Mouse (Mus musculus): ENCODE data around the gene Endou. TPM values are rescaled to one million over a fixed set of nuclear protein-coding genes. Genes with fewer than 3 reads are reported as not detected.
A peak's percentile ranks its signal among the peaks of the same experiment; 100 is the strongest.

The Endou gene
- polyA plus RNA-seq, 1 experiment from 2014 or later = 0.19 TPM

- H3K36me3 ChIP-seq (ENCODE audit: control insufficient read depth, insufficient read depth, low read length) = no peaks in the 10 kb centered on the region
- peaks cover 14 to 21% of the 10 kb centered on the region in 2 experiments for H3K4me1 ChIP-seq (ENCODE audit: control insufficient read depth in 2 of 2, insufficient read depth in 2 of 2, low read length in 2 of 2)
- peak overlapping the region; percentile 51 to 67 for H3K27ac ChIP-seq (replicated peaks in 1 of 2; ENCODE audit: control insufficient read depth in 1 of 2, insufficient read depth in 1 of 2, low read depth in 2 of 2, low read length in 2 of 2)
- H3K4me2 ChIP-seq (ENCODE audit: low read length) = peak overlapping the region; percentile 4; the same call in 1 of the 2 replicates
- no peaks in the 10 kb centered on the region for H3K27me3 ChIP-seq (ENCODE audit: control insufficient read depth, insufficient read depth, low read length)
- 0 out of 2 replicates have a peak overlapping the region, but pooled peaks have one; percentile 36 for H3K9ac ChIP-seq (ENCODE audit: low read length)
- H3K4me3 ChIP-seq (ENCODE audit: control insufficient read depth in 1 of 2, insufficient read depth in 1 of 2, low read depth in 1 of 2, low read length in 2 of 2) = no peak overlapping the region
- 45% methylated on average over 12 of the region's 12 CpGs for WGBS
- ATAC-seq (ENCODE audit: insufficient number of reproducible peaks, insufficient read depth, low FRiP score, low read depth) = peak; percentile 37
- no peaks in the 10 kb centered on the region for H3K9me3 ChIP-seq (ENCODE audit: control insufficient read depth, low read length)
Observed at GRCm38 (mm10) chr15:97720026-97720675, 11.0 kb downstream of the Endou start.

- 91% methylated on average over 12 of the region's 12 CpGs for WGBS
- H3K9ac ChIP-seq (ENCODE audit: low read length) = no peak overlapping the region
- no peak for ATAC-seq (ENCODE audit: insufficient number of reproducible peaks, insufficient read depth, low FRiP score, low read depth)
Observed at GRCm38 (mm10) chr15:97719494-97719893, 11.6 kb downstream of the Endou start.

GRCm38 (mm10) chr15:97718535-97719155 is 12.5 kb downstream of the Endou start:
- Histone ChIP-seq H3K9ac (ENCODE audit: low read length) (peak overlapping the region; percentile 18; the same call in 1 of the 2 replicates), H3K27me3 (ENCODE audit: control insufficient read depth, insufficient read depth, low read length) (no peaks in the 10 kb centered on the region), H3K4me3 (ENCODE audit: control insufficient read depth in 1 of 2, insufficient read depth in 1 of 2, low read depth in 1 of 2, low read length in 2 of 2) (no peak overlapping the region), H3K9me3 (ENCODE audit: control insufficient read depth, low read length) (no peaks in the 10 kb centered on the region), H3K4me1 (ENCODE audit: control insufficient read depth in 2 of 2, insufficient read depth in 2 of 2, low read length in 2 of 2) (peaks cover 14 to 22% of the 10 kb centered on the region in 2 experiments), H3K4me2 (ENCODE audit: low read length) (no peak overlapping the region), H3K27ac (replicated peaks in 1 of 2; ENCODE audit: control insufficient read depth in 1 of 2, insufficient read depth in 1 of 2, low read depth in 2 of 2, low read length in 2 of 2) (no peak overlapping the region), H3K36me3 (ENCODE audit: control insufficient read depth, insufficient read depth, low read length) (no peaks in the 10 kb centered on the region)
- WGBS = 81% methylated on average over 8 of the region's 8 CpGs
- ATAC-seq (ENCODE audit: insufficient number of reproducible peaks, insufficient read depth, low FRiP score, low read depth) = no peak

More at GRCm38 (mm10) chr15:97719494-97719893, 11.6 kb downstream of the Endou start:
- Histone ChIP-seq H3K36me3 (ENCODE audit: control insufficient read depth, insufficient read depth, low read length) (no peaks in the 10 kb centered on the region), H3K27ac (replicated peaks in 1 of 2; ENCODE audit: control insufficient read depth in 1 of 2, insufficient read depth in 1 of 2, low read depth in 2 of 2, low read length in 2 of 2) (0 out of 4 replicates have a peak overlapping the region, but pooled peaks of 1 of the 2 experiments have one; percentile 67), H3K9me3 (ENCODE audit: control insufficient read depth, low read length) (no peaks in the 10 kb centered on the region), H3K4me3 (ENCODE audit: control insufficient read depth in 1 of 2, insufficient read depth in 1 of 2, low read depth in 1 of 2, low read length in 2 of 2) (no peak overlapping the region), H3K27me3 (ENCODE audit: control insufficient read depth, insufficient read depth, low read length) (no peaks in the 10 kb centered on the region), H3K4me2 (ENCODE audit: low read length) (no peak overlapping the region), H3K4me1 (ENCODE audit: control insufficient read depth in 2 of 2, insufficient read depth in 2 of 2, low read length in 2 of 2) (peaks cover 14 to 21% of the 10 kb centered on the region in 2 experiments)

GRCm38 (mm10) chr15:97717861-97718534 is 13.1 kb downstream of the Endou start:
- no peak overlapping the region for H3K27ac ChIP-seq (replicated peaks in 1 of 2; ENCODE audit: control insufficient read depth in 1 of 2, insufficient read depth in 1 of 2, low read depth in 2 of 2, low read length in 2 of 2)
- H3K4me3 ChIP-seq (ENCODE audit: control insufficient read depth in 1 of 2, insufficient read depth in 1 of 2, low read depth in 1 of 2, low read length in 2 of 2) = no peak overlapping the region
- H3K4me1 ChIP-seq (ENCODE audit: control insufficient read depth in 2 of 2, insufficient read depth in 2 of 2, low read length in 2 of 2) = peaks cover 14 to 26% of the 10 kb centered on the region in 2 experiments
- H3K27me3 ChIP-seq (ENCODE audit: control insufficient read depth, insufficient read depth, low read length) = no peaks in the 10 kb centered on the region
- no peaks in the 10 kb centered on the region for H3K9me3 ChIP-seq (ENCODE audit: control insufficient read depth, low read length)
- peak; percentile 41; the same call in 1 of the 2 replicates for ATAC-seq (ENCODE audit: insufficient number of reproducible peaks, insufficient read depth, low FRiP score, low read depth)
- WGBS = 27% methylated on average over 12 of the region's 12 CpGs
- H3K9ac ChIP-seq (ENCODE audit: low read length) = peak overlapping the region; percentile 18; the same call in 1 of the 2 replicates
- H3K4me2 ChIP-seq (ENCODE audit: low read length) = no peak overlapping the region
- H3K36me3 ChIP-seq (ENCODE audit: control insufficient read depth, insufficient read depth, low read length) = no peaks in the 10 kb centered on the region

- Histone ChIP-seq H3K4me2 (ENCODE audit: low read length) (no peak overlapping the region), H3K4me3 (ENCODE audit: control insufficient read depth in 1 of 2, insufficient read depth in 1 of 2, low read depth in 1 of 2, low read length in 2 of 2) (no peak overlapping the region), H3K36me3 (ENCODE audit: control insufficient read depth, insufficient read depth, low read length) (no peaks in the 10 kb centered on the region), H3K27ac (replicated peaks in 1 of 2; ENCODE audit: control insufficient read depth in 1 of 2, insufficient read depth in 1 of 2, low read depth in 2 of 2, low read length in 2 of 2) (no peak overlapping the region), H3K27me3 (ENCODE audit: control insufficient read depth, insufficient read depth, low read length) (no peaks in the 10 kb centered on the region), H3K4me1 (ENCODE audit: control insufficient read depth in 2 of 2, insufficient read depth in 2 of 2, low read length in 2 of 2) (peaks cover 17 to 26% of the 10 kb centered on the region in 2 experiments), H3K9me3 (ENCODE audit: control insufficient read depth, low read length) (no peaks in the 10 kb centered on the region), H3K9ac (ENCODE audit: low read length) (no peak overlapping the region)
- WGBS = 46% methylated on average over 11 of the region's 11 CpGs
- no peak for ATAC-seq (ENCODE audit: insufficient number of reproducible peaks, insufficient read depth, low FRiP score, low read depth)
Observed at GRCm38 (mm10) chr15:97716782-97717181, 14.4 kb downstream of the Endou start.

GRCm38 (mm10) chr15:97715734-97716133 is 15.4 kb downstream of the Endou start:
- WGBS = 90% methylated on average over 1 of the region's 1 CpGs
- Histone ChIP-seq H3K9ac (ENCODE audit: low read length) (no peak overlapping the region), H3K27ac (replicated peaks in 1 of 2; ENCODE audit: control insufficient read depth in 1 of 2, insufficient read depth in 1 of 2, low read depth in 2 of 2, low read length in 2 of 2) (no peak overlapping the region), H3K4me2 (ENCODE audit: low read length) (no peak overlapping the region), H3K9me3 (ENCODE audit: control insufficient read depth, low read length) (no peaks in the 10 kb centered on the region), H3K4me1 (ENCODE audit: control insufficient read depth in 2 of 2, insufficient read depth in 2 of 2, low read length in 2 of 2) (peaks cover 17 to 23% of the 10 kb centered on the region in 2 experiments), H3K36me3 (ENCODE audit: control insufficient read depth, insufficient read depth, low read length) (no peaks in the 10 kb centered on the region), H3K27me3 (ENCODE audit: control insufficient read depth, insufficient read depth, low read length) (no peaks in the 10 kb centered on the region), H3K4me3 (ENCODE audit: control insufficient read depth in 1 of 2, insufficient read depth in 1 of 2, low read depth in 1 of 2, low read length in 2 of 2) (no peak overlapping the region)
- no peak for ATAC-seq (ENCODE audit: insufficient number of reproducible peaks, insufficient read depth, low FRiP score, low read depth)

- Histone ChIP-seq H3K4me2 (ENCODE audit: low read length) (no peak overlapping the region), H3K4me1 (ENCODE audit: control insufficient read depth in 2 of 2, insufficient read depth in 2 of 2, low read length in 2 of 2) (peaks cover 12 to 17% of the 10 kb centered on the region in 2 experiments), H3K36me3 (ENCODE audit: control insufficient read depth, insufficient read depth, low read length) (no peaks in the 10 kb centered on the region), H3K9ac (ENCODE audit: low read length) (no peak overlapping the region), H3K27ac (replicated peaks in 1 of 2; ENCODE audit: control insufficient read depth in 1 of 2, insufficient read depth in 1 of 2, low read depth in 2 of 2, low read length in 2 of 2) (no peak overlapping the region), H3K9me3 (ENCODE audit: control insufficient read depth, low read length) (no peaks in the 10 kb centered on the region), H3K27me3 (ENCODE audit: control insufficient read depth, insufficient read depth, low read length) (no peaks in the 10 kb centered on the region), H3K4me3 (ENCODE audit: control insufficient read depth in 1 of 2, insufficient read depth in 1 of 2, low read depth in 1 of 2, low read length in 2 of 2) (no peak overlapping the region)
- 85% methylated on average over 8 of the region's 8 CpGs for WGBS
- ATAC-seq (ENCODE audit: insufficient number of reproducible peaks, insufficient read depth, low FRiP score, low read depth) = no peak
Observed at GRCm38 (mm10) chr15:97715083-97715482, 16.1 kb downstream of the Endou start.
